Mouse (Mus musculus) limb, embryonic 14.5 days (tissue): ENCODE data around the gene Disp3. TPM values are rescaled to one million over a fixed set of nuclear protein-coding genes. Genes with fewer than 3 reads are reported as not detected.

Experiments used
- ATAC-seq: fragments of 200-750 bp; cut with Nextera tagmentation; 2 replicates; pipeline ENCODE4 v1.8.0; 2017; ENCODE audit warnings: low read depth, moderate number of reproducible peaks, moderate TSS enrichment; ENCODE audit not compliant: low FRiP score
- DNase-seq: peaks from one replicate; pipeline ENCODE4 v3.0.0-alpha.2; 2015; ENCODE audit warnings: low spot score
- H3K27ac ChIP-seq: fragments of 300-500 bp; sonication (generic); replicated peaks from 2 replicates; pipeline ENCODE4 v1.5.1; 2014; ENCODE audit warnings: low read depth, mild to moderate bottlenecking, low read length, moderate library complexity, mixed read lengths
- H3K27me3 ChIP-seq: fragments of 300-500 bp; sonication (generic); 2 replicates; pipeline ENCODE4 v1.6.1; 2014; ENCODE audit warnings: low read length, mixed read lengths; ENCODE audit not compliant: control insufficient read depth, insufficient read depth
- H3K36me3 ChIP-seq: fragments of 300-500 bp; sonication (generic); 2 replicates; pipeline ENCODE4 v1.6.1; 2014; ENCODE audit warnings: mild to moderate bottlenecking, low read length, moderate library complexity, mixed read lengths; ENCODE audit not compliant: control insufficient read depth, insufficient read depth
- H3K4me1 ChIP-seq: fragments of 300-500 bp; sonication (generic); 2 replicates; pipeline ENCODE4 v1.6.1; 2014; ENCODE audit warnings: antibody characterized with exemption, low read length, mixed read lengths; ENCODE audit not compliant: control insufficient read depth, insufficient read depth
- H3K4me2 ChIP-seq: fragments of 300-500 bp; sonication (generic); replicated peaks from 2 replicates; pipeline ENCODE4 v1.6.1; 2014; ENCODE audit warnings: low read depth, mild to moderate bottlenecking, low read length, moderate library complexity; ENCODE audit not compliant: severe bottlenecking
- H3K4me3 ChIP-seq: fragments of 300-500 bp; sonication (generic); replicated peaks from 2 replicates; pipeline ENCODE4 v1.5.1; 2014; ENCODE audit warnings: low read length
- H3K9ac ChIP-seq: fragments of 300-500 bp; sonication (generic); 2 replicates; pipeline ENCODE4 v1.6.1; 2014; ENCODE audit warnings: mild to moderate bottlenecking, low read depth, low read length, moderate library complexity; ENCODE audit not compliant: severe bottlenecking
- H3K9me3 ChIP-seq: fragments of 300-500 bp; sonication (generic); 2 replicates; pipeline ENCODE4 v1.6.1; 2016; ENCODE audit warnings: low read length; ENCODE audit not compliant: control insufficient read depth
- POLR2A ChIP-seq: fragments of 200-500 bp; IDR thresholded peaks from 2 replicates; pipeline ENCODE4 v1.8.0; 2012; ENCODE audit warnings: inconsistent platforms, mild to moderate bottlenecking, moderate library complexity, borderline replicate concordance; ENCODE audit not compliant: insufficient read depth, insufficient read length; ENCODE audit errors: extremely low read depth
- WGBS: fragments of 180-500 bp; shearing (Covaris S2); extraction: QIAGEN DNeasy Blood & Tissue Kit; methylation state at CpG from one replicate; pipeline ENCODE4 v1.1.7; 2014; 5-methylcytosine and 5-hydroxymethylcytosine counted together
- polyA plus RNA-seq, 2 experiments: library from polyadenylated mRNA; depleted of rRNA in 1 of 2; stranded (reverse) in 1 of 2; unstranded in 1 of 2; fragments of >200 nt; fragmentation: Nextera tagmentation in 1 of 2; extraction: Ambion mirVana in 1 of 2; gene quantifications; 2 replicates each; pipeline versions ENCODE4 v1.2.1 to v1.2.3; 2012 to 2014

Gene Disp3
- polyA plus RNA-seq (2012; rRNA removed) (0.47 and 1.4 TPM in 2 replicates), polyA plus RNA-seq (2014; fragmentation: Nextera tagmentation; extraction: Ambion mirVana) (0.34 and 0.35 TPM in 2 replicates)

DNA sequence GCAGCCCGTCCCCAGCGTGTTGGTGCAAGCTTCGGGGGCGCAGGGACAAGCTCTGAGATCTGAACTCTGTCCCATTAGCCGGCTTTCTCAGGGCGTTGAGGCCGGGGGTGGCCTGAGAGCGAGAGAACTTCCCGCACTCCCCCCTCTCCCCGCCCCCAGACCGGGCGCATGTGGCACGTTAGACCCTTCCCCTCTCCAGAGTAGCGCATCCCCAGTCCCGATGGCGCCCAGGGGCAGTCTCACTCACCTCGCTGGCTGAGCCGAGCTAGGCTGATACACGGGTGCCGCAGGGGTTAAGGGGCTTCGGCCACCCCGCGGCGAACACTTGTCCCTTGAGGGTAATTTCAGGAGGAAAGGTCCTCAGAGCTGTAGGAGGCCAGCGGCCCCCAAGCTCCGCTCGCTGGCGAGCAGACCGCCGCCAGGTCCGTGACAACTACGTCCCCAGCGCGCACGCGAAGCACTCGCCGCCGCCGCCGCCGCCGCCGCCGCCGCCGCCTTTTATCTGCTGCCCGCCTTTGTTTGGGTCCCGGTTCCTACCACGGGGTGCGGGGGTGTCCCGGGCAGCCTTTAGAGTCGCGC, at the start of gene Disp3:
Gene Disp3, minus strand, starts transcription at position 490 of the 579 bp plus-strand sequence.
- 2% methylated on average over 40 of the region's 54 CpGs for WGBS
- TF ChIP-seq POLR2A = no peak
- peak; percentile 47; the same call in 1 of the 2 replicates for ATAC-seq
- Histone ChIP-seq H3K9ac (no peak within 1 kb of the TSS), H3K4me3 (peak within 1 kb of the TSS; percentile 34), H3K36me3 (no peaks in the 10 kb centered on the region), H3K27me3 (peaks cover 27% of the 10 kb centered on the region), H3K4me2 (peak within 1 kb of the TSS; percentile 56), H3K27ac (no peak within 1 kb of the TSS), H3K4me1 (peaks cover 3% of the 10 kb centered on the region; the same call in 1 of the 2 replicates), H3K9me3 (no peaks in the 10 kb centered on the region)
- no peak for DNase-seq

GRCm38 (mm10) chr4:148330269-148330668, 42.5 kb upstream of the Disp3 start:
- Histone ChIP-seq H3K4me1 (peaks cover 8% of the 10 kb centered on the region; the same call in 1 of the 2 replicates), H3K4me3 (no peak overlapping the region), H3K27ac (no peak overlapping the region), H3K27me3 (no peaks in the 10 kb centered on the region), H3K36me3 (no peaks in the 10 kb centered on the region), H3K9ac (no peak overlapping the region), H3K9me3 (no peaks in the 10 kb centered on the region), H3K4me2 (no peak overlapping the region)
- no peak for DNase-seq
- TF ChIP-seq POLR2A = no peak
- WGBS = 72% methylated on average over 2 of the region's 2 CpGs
- ATAC-seq = no peak

GRCm38 (mm10) chr4:148329431-148329830, 41.7 kb upstream of the Disp3 start:
- no peaks in the 10 kb centered on the region for H3K9me3 ChIP-seq
- DNase-seq = no peak
- peaks cover 8% of the 10 kb centered on the region; the same call in 1 of the 2 replicates for H3K4me1 ChIP-seq
- no peaks in the 10 kb centered on the region for H3K27me3 ChIP-seq
- H3K36me3 ChIP-seq = no peaks in the 10 kb centered on the region
- H3K27ac ChIP-seq = no peak overlapping the region
- TF ChIP-seq POLR2A = no peak
- no peak for ATAC-seq
- WGBS = 60% methylated on average over 11 of the region's 11 CpGs
- no peak overlapping the region for H3K4me2 ChIP-seq
- H3K4me3 ChIP-seq = no peak overlapping the region
- no peak overlapping the region for H3K9ac ChIP-seq

- Histone ChIP-seq H3K4me1 (peaks cover 8% of the 10 kb centered on the region; the same call in 1 of the 2 replicates), H3K4me3 (no peak overlapping the region), H3K9me3 (no peaks in the 10 kb centered on the region), H3K4me2 (no peak overlapping the region), H3K27ac (no peak overlapping the region), H3K27me3 (no peaks in the 10 kb centered on the region), H3K36me3 (no peaks in the 10 kb centered on the region), H3K9ac (no peak overlapping the region)
- ATAC-seq (no peak), DNase-seq (no peak)
- 88% methylated on average over 1 of the region's 1 CpGs for WGBS
- TF ChIP-seq POLR2A = no peak
These were observed 40.5 kb upstream of the Disp3 start for GRCm38 (mm10) chr4:148328237-148328636.

DNA sequence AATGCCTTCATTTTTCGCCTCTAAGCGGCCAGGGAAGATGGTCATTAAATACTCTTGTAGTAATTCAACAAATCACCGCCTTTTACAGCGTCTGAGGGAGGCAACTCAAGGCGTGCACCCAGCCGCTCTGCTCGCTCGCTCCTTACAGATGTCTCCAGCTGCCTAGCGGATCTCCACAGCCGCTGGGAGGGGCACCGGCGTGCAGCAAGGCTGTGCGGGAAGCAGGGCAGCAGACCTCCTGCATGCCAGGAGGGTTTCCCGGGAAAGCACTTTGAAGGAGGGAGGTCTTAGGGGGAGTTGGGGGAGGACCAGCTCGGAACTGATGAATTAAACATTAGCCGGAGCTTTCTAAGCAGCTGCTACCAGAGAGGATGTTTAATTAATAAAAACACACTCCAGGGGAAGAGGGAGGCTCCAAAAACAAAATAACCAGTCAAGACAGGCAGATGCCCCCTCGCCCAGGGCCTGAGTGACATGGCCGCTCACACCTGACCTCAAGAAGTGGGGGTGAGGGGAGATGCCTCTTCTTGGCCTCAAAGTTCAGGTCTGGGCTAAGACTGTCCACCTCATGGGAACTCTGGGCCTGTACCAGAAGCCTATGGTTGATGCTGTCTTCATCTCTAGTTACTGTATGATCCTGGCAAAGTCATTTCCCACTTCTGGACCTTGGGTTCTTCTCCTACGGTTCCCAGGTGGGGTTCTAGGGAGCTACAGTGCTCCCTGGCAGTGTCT, 39.7 kb upstream of the Disp3 start:
- Histone ChIP-seq H3K4me1 (peaks cover 8% of the 10 kb centered on the region; the same call in 1 of the 2 replicates), H3K27me3 (no peaks in the 10 kb centered on the region), H3K36me3 (no peaks in the 10 kb centered on the region), H3K27ac (no peak overlapping the region), H3K4me3 (no peak overlapping the region), H3K9ac (no peak overlapping the region), H3K4me2 (peak overlapping the region; percentile 33; the same call in 1 of the 2 replicates), H3K9me3 (no peaks in the 10 kb centered on the region)
- peak; percentile 72; the same call in 1 of the 2 replicates for ATAC-seq
- peak; percentile 22 for DNase-seq
- WGBS = 12% methylated on average over 19 of the region's 19 CpGs
- TF ChIP-seq POLR2A = no peak
